Mouse (Mus musculus) small intestine, adult 2 months (tissue): Measurements from ENCODE around the gene Ccdc65. TPM values are rescaled to one million over a fixed set of nuclear protein-coding genes. Genes with fewer than 3 reads are reported as not detected.
A peak's percentile ranks its signal among the peaks of the same experiment; 100 is the strongest.

Experiments
- H3K27ac ChIP-seq: fragments of 200-500 bp; 2 replicates; pipeline ENCODE4 v1.5.1; 2012; ENCODE audit warnings: low read depth, low read length, control low read depth, inconsistent platforms; ENCODE audit not compliant: insufficient read depth
- H3K27me3 ChIP-seq: fragments of 200-500 bp; 2 replicates; pipeline ENCODE4 v1.6.1; 2012; ENCODE audit warnings: mild to moderate bottlenecking, moderate library complexity, low read length, inconsistent platforms; ENCODE audit not compliant: control insufficient read depth, insufficient read depth
- H3K36me3 ChIP-seq: fragments of 200-500 bp; 2 replicates; pipeline ENCODE4 v1.6.1; 2012; ENCODE audit warnings: mild to moderate bottlenecking, low read length, control low read depth, inconsistent platforms; ENCODE audit not compliant: control insufficient read depth, insufficient read depth
- H3K4me1 ChIP-seq: fragments of 200-500 bp; 2 replicates; pipeline ENCODE4 v1.6.1; 2012; ENCODE audit warnings: low read length, inconsistent platforms, mixed read lengths; ENCODE audit not compliant: control insufficient read depth, insufficient read depth, insufficient read length
- H3K4me3 ChIP-seq: fragments of 200-500 bp; 2 replicates; pipeline ENCODE4 v1.5.1; 2012; ENCODE audit warnings: low read depth, mild to moderate bottlenecking, control low read depth, inconsistent platforms, low read length, moderate library complexity
- CTCF ChIP-seq: fragments of 200-500 bp; IDR thresholded peaks from 2 replicates; pipeline ENCODE4 v1.5.1; 2012; ENCODE audit warnings: low read depth, mild to moderate bottlenecking, control low read depth, inconsistent platforms, low read length, moderate library complexity, mixed read lengths; ENCODE audit not compliant: insufficient replicate concordance, insufficient read length; ENCODE audit errors: extremely low read depth
- POLR2A ChIP-seq: fragments of 200-500 bp; IDR thresholded peaks from 2 replicates; pipeline ENCODE4 v1.6.1; 2012; ENCODE audit warnings: low read depth, mild to moderate bottlenecking, control low read depth, inconsistent platforms, low read length, moderate library complexity
- WGBS: fragments of 180-500 bp; shearing (Covaris S2); methylation state at CpG from one replicate; pipeline ENCODE4 v1.1.7; 2018; 5-methylcytosine and 5-hydroxymethylcytosine counted together
- polyA plus RNA-seq: library from polyadenylated mRNA; depleted of rRNA; stranded (reverse); fragments of >200 nt; gene quantifications from 2 replicates; pipeline ENCODE4 v1.2.3, GENCODE M21; 2012

Gene Ccdc65
- polyA plus RNA-seq, 1 experiment: 0.09 TPM

DNA sequence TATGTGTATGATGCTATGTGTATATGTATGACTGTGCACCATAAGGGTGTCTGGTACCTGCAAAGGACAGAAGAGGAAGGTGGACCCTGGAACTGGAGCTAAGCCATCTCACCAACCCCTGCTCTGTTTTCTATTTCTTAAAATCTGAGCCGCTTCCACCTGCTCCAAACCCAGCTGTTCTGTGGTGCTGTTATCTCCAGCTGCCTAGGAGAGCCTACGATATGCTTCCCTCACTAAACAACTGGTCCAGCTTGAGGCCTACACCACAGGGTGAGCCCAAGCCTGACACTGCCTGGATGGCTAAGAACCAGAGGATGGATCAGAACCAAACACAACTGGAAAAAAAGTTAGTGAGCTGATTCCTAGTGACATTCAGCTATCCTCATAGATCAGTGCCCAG, 46.1 kb downstream of the Ccdc65 start:
- no peak overlapping the region for H3K27ac ChIP-seq
- H3K4me1 ChIP-seq: peaks cover 10% of the 10 kb centered on the region
- H3K4me3 ChIP-seq: no peak overlapping the region
- TF ChIP-seq CTCF: no peak
- no peak for TF ChIP-seq POLR2A
- WGBS: 58% methylated on average over 2 of the region's 2 CpGs
- no peaks in the 10 kb centered on the region for H3K27me3 ChIP-seq
- H3K36me3 ChIP-seq: peaks cover 5% of the 10 kb centered on the region; the same call in 1 of the 2 replicates

- H3K4me1 ChIP-seq: peaks cover 4% of the 10 kb centered on the region; the same call in 1 of the 2 replicates
- peaks cover 1% of the 10 kb centered on the region for H3K36me3 ChIP-seq
- peak overlapping the region; percentile 58 for H3K27ac ChIP-seq
- peak overlapping the region; percentile 91 for H3K4me3 ChIP-seq
- WGBS: 0% methylated on average over 24 of the region's 24 CpGs
- TF ChIP-seq POLR2A (peak; percentile 29; the same call in 1 of the 2 replicates), CTCF (no peak)
- no peaks in the 10 kb centered on the region for H3K27me3 ChIP-seq
Measured at GRCm38 (mm10) chr15:98762201-98762621, 54.2 kb downstream of the Ccdc65 start.

- WGBS: under 1% methylated on average over 76 of the region's 76 CpGs
- TF ChIP-seq POLR2A (peak; percentile 79), CTCF (no peak)
- peak within 1 kb of the TSS; percentile 58 for H3K27ac ChIP-seq
- H3K36me3 ChIP-seq: peaks cover 1% of the 10 kb centered on the region
- peak within 1 kb of the TSS; percentile 91 for H3K4me3 ChIP-seq
- no peaks in the 10 kb centered on the region for H3K27me3 ChIP-seq
- H3K4me1 ChIP-seq: peaks cover 4% of the 10 kb centered on the region; the same call in 1 of the 2 replicates
Measured at GRCm38 (mm10) chr15:98762670-98763529, 54.9 kb downstream of the Ccdc65 start, which contains the start of gene Arf3. Gene Arf3 (minus strand): TSS chr15:98763214.

DNA sequence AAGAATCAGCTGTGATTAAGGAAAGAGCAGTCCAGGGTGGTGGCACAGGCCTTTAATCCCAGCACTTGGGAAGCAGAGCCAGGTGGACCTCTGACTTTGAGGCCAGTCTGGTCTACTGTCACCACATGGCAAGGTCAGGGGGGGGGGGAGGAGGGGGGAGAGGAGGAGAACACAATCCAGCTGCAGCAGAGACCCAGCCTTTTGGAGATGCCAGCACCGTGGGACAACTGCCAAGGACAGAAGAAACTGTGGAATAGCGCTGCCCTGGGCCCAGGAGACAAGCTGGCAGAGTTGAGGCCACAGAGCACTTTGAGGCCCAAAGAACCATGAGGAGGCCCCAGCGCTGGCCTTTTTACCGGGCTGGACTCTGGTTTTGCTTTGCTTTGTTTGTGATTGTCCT, 57.9 kb downstream of the Ccdc65 start:
- no peaks in the 10 kb centered on the region for H3K27me3 ChIP-seq
- 77% methylated on average over 4 of the region's 4 CpGs for WGBS
- no peaks in the 10 kb centered on the region for H3K36me3 ChIP-seq
- no peak overlapping the region for H3K4me3 ChIP-seq
- peaks cover 4% of the 10 kb centered on the region; the same call in 1 of the 2 replicates for H3K4me1 ChIP-seq
- no peak for TF ChIP-seq POLR2A
- TF ChIP-seq CTCF: no peak
- H3K27ac ChIP-seq: no peak overlapping the region

- H3K4me1 ChIP-seq: peaks cover 8% of the 10 kb centered on the region
- no peaks in the 10 kb centered on the region for H3K27me3 ChIP-seq
- no peak overlapping the region for H3K4me3 ChIP-seq
- H3K36me3 ChIP-seq: no peaks in the 10 kb centered on the region
- no peak overlapping the region for H3K27ac ChIP-seq
- TF ChIP-seq CTCF (no peak), POLR2A (no peak)
- WGBS: 52% methylated on average over 5 of the region's 5 CpGs
Measured at GRCm38 (mm10) chr15:98768259-98768658, 60.3 kb downstream of the Ccdc65 start.

GRCm38 (mm10) chr15:98771813-98772425, 63.9 kb downstream of the Ccdc65 start:
- no peak for TF ChIP-seq POLR2A
- no peak for TF ChIP-seq CTCF
- 14% methylated on average over 12 of the region's 12 CpGs for WGBS
- peaks cover 11% of the 10 kb centered on the region for H3K27me3 ChIP-seq
- no peaks in the 10 kb centered on the region for H3K36me3 ChIP-seq
- peaks cover 12% of the 10 kb centered on the region for H3K4me1 ChIP-seq
- H3K27ac ChIP-seq: no peak overlapping the region
- peak overlapping the region; percentile 58 for H3K4me3 ChIP-seq
